Mouse (Mus musculus): ENCODE measurements around the gene Tomm20. TPM values are rescaled to one million over a fixed set of nuclear protein-coding genes. Genes with fewer than 3 reads are reported as not detected.

Gene Tomm20
- total and polyA plus RNA-seq, 3 experiments, result 133 to 1,504 (median 432) TPM

DNA sequence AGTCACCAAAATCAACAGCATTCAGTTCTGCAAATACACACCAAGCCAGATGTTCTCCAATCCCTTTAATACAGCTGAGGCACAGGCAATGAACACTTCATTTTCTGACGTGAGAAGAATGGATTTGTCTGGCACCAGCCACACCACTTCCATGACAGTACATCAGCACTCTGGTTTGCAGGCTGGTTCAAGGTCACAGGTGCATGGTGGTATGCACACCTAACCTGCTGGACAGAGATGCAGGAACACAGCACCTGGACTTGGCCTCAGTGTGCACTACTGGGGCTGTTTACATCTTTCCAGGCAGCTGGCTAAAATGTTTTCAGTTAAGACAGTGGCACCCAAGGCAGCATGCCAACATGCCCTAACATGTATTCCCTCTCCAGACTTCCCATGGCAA is 13.0 kb downstream of the Tomm20 start:
- no peaks in the 10 kb centered on the region for H3K9me3 ChIP-seq (replicated peaks)
- peaks cover 70% of the 10 kb centered on the region for H3K4me1 ChIP-seq (ENCODE audit: insufficient read depth, low read depth, low read length)
- no peak for ATAC-seq (ENCODE audit: extremely low read depth, insufficient number of reproducible peaks, low FRiP score, poor library complexity, severe bottlenecking)
- TF ChIP-seq CTCF (IDR thresholded peaks at IDR 0.05; ENCODE audit: low read depth, low read length) (no peak), GATA1 (IDR thresholded peaks at IDR 0.05; ENCODE audit: borderline replicate concordance, low read length) (no peak), POLR2AphosphoS5 (IDR thresholded peaks at IDR 0.05; ENCODE audit: insufficient replicate concordance, low read depth, low read length) (peak; percentile 71; the same call in 1 of the 2 replicates), GATA2 (IDR thresholded peaks at IDR 0.05; ENCODE audit: borderline replicate concordance, low read depth, low read length) (no peak)
- no peak overlapping the region; the same call in 1 of the 2 replicates for H3K4me3 ChIP-seq (ENCODE audit: low read depth, low read length)
- H3K27me3 ChIP-seq (ENCODE audit: insufficient read depth, low read length), result no peaks in the 10 kb centered on the region
- no peak for DNase-seq (ENCODE audit: low spot score)
- H3K36me3 ChIP-seq (replicated peaks), result peaks cover 94% of the 10 kb centered on the region

DNA sequence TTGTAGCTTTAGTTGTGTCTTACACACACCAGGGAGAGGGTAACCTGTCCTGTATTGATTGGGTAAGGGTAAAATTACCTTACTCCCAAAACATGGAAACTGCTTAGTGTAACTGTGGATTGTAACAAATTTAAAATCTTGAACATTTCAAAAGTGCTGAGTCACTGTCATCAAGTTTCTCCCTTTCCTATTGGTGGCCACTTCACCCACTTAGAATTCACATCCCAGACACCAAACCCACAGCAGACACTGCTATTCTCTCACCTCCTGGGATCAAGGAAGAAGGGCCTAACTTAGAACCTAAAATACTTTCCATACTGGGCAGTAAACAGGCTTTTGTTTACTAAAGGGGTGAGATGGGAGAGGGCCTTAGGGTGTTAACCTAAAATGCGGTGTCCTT is 13.4 kb downstream of the Tomm20 start:
- ATAC-seq (ENCODE audit: extremely low read depth, insufficient number of reproducible peaks, low FRiP score, poor library complexity, severe bottlenecking), result no peak
- Histone ChIP-seq H3K9me3 (replicated peaks) (no peaks in the 10 kb centered on the region), H3K36me3 (replicated peaks) (peaks cover 94% of the 10 kb centered on the region), H3K4me3 (ENCODE audit: low read depth, low read length) (no peak overlapping the region), H3K27me3 (ENCODE audit: insufficient read depth, low read length) (no peaks in the 10 kb centered on the region), H3K4me1 (ENCODE audit: insufficient read depth, low read depth, low read length) (peaks cover 70% of the 10 kb centered on the region)
- peak; percentile 34 for DNase-seq (ENCODE audit: low spot score)
- TF ChIP-seq GATA1 (IDR thresholded peaks at IDR 0.05; ENCODE audit: borderline replicate concordance, low read length) (no peak), CTCF (IDR thresholded peaks at IDR 0.05; ENCODE audit: low read depth, low read length) (no peak), TAL1 (conservative IDR thresholded peaks at IDR 0.05; ENCODE audit: low read depth, low read length) (no peak), POLR2AphosphoS5 (IDR thresholded peaks at IDR 0.05; ENCODE audit: insufficient replicate concordance, low read depth, low read length) (no peak), GATA2 (IDR thresholded peaks at IDR 0.05; ENCODE audit: borderline replicate concordance, low read depth, low read length) (no peak)

- no peak overlapping the region for H3K4me3 ChIP-seq (ENCODE audit: low read depth, low read length)
- DNase-seq (ENCODE audit: low spot score) (no peak), ATAC-seq (ENCODE audit: extremely low read depth, insufficient number of reproducible peaks, low FRiP score, poor library complexity, severe bottlenecking) (no peak)
- peaks cover 94% of the 10 kb centered on the region for H3K36me3 ChIP-seq (replicated peaks)
- no peak for TF ChIP-seq GATA2 (IDR thresholded peaks at IDR 0.05; ENCODE audit: borderline replicate concordance, low read depth, low read length)
- 0 out of 2 replicates have a peak, but pooled peaks have one; percentile 21 for TF ChIP-seq POLR2AphosphoS5 (IDR thresholded peaks at IDR 0.05; ENCODE audit: insufficient replicate concordance, low read depth, low read length)
- H3K4me1 ChIP-seq (ENCODE audit: insufficient read depth, low read depth, low read length), result peaks cover 68% of the 10 kb centered on the region
- no peaks in the 10 kb centered on the region for H3K27me3 ChIP-seq (ENCODE audit: insufficient read depth, low read length)
- no peaks in the 10 kb centered on the region for H3K9me3 ChIP-seq (replicated peaks)
Measured at GRCm38 (mm10) chr8:126931720-126932119, 13.9 kb downstream of the Tomm20 start.

DNA sequence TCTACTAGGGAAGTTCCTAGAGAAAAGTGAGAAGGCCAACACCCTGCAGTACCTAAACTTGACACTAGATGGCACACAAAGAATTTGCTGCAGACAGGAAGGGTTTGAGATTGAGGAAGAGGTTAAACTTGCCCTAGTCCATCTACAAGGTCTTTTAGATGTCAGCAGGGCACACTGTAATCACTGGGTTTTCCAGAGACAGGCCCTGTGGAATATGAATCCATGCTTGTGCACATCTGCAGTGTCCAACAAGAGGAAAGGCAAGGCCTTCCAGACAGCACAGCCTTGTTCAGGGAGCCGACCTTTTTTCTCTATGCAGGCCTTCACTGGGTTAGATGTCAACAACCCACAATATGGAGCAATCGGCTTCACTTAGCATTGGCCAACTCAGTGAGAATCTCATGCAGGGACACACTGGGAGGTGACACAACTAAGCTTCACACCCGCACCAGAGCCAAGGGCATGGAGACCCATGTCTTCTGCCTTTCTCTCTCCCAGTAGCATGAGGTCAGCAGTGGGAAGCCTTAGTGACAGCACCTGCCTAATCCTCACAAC is 16.0 kb downstream of the Tomm20 start:
- Histone ChIP-seq H3K4me1 (ENCODE audit: insufficient read depth, low read depth, low read length) (peaks cover 54% of the 10 kb centered on the region), H3K36me3 (replicated peaks) (peaks cover 95% of the 10 kb centered on the region), H3K9me3 (replicated peaks) (no peaks in the 10 kb centered on the region), H3K27me3 (ENCODE audit: insufficient read depth, low read length) (no peaks in the 10 kb centered on the region), H3K4me3 (ENCODE audit: low read depth, low read length) (no peak overlapping the region)
- ATAC-seq (ENCODE audit: extremely low read depth, insufficient number of reproducible peaks, low FRiP score, poor library complexity, severe bottlenecking) (0 out of 2 replicates have a peak, but pooled peaks have one; percentile 40), DNase-seq (ENCODE audit: low spot score) (peak; percentile 54)
- TF ChIP-seq POLR2AphosphoS5 (IDR thresholded peaks at IDR 0.05; ENCODE audit: insufficient replicate concordance, low read depth, low read length), result no peak
- TF ChIP-seq CTCF (IDR thresholded peaks at IDR 0.05; ENCODE audit: low read depth, low read length), result peak; percentile 91
- TF ChIP-seq GATA1 (IDR thresholded peaks at IDR 0.05; ENCODE audit: borderline replicate concordance, low read length), result no peak

GRCm38 (mm10) chr8:126928755-126929505 is 16.7 kb downstream of the Tomm20 start:
- Histone ChIP-seq H3K36me3 (replicated peaks) (peaks cover 98% of the 10 kb centered on the region), H3K9me3 (replicated peaks) (no peaks in the 10 kb centered on the region), H3K4me1 (ENCODE audit: insufficient read depth, low read depth, low read length) (peaks cover 50% of the 10 kb centered on the region), H3K27me3 (ENCODE audit: insufficient read depth, low read length) (no peaks in the 10 kb centered on the region), H3K4me3 (ENCODE audit: low read depth, low read length) (no peak overlapping the region)
- no peak for ATAC-seq (ENCODE audit: extremely low read depth, insufficient number of reproducible peaks, low FRiP score, poor library complexity, severe bottlenecking)
- TF ChIP-seq GATA1 (IDR thresholded peaks at IDR 0.05; ENCODE audit: borderline replicate concordance, low read length) (no peak), POLR2AphosphoS5 (IDR thresholded peaks at IDR 0.05; ENCODE audit: insufficient replicate concordance, low read depth, low read length) (peak; percentile 56; the same call in 1 of the 2 replicates)
- DNase-seq (ENCODE audit: low spot score), result no peak

DNA sequence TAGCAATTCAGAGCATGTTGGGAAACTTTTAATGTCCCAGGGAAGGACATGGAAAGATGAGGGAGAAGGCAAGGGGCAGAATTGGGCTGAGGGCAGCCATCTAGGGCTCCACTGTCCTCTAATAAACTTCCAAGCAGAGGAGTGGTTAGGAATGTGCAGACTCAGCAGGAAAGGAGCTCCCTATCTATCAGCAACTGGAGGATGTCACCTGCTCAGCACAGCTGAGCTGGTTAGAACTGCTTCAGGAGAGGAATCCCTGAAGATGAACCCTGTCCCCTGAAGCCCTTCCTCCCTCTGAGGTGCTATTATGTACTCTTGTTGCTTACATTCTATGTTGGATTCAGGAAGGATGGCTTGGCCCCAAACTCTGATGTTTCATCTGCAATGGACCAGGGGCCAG is 17.6 kb downstream of the Tomm20 start:
- Histone ChIP-seq H3K36me3 (replicated peaks) (peaks cover 96% of the 10 kb centered on the region), H3K27me3 (ENCODE audit: insufficient read depth, low read length) (no peaks in the 10 kb centered on the region), H3K4me1 (ENCODE audit: insufficient read depth, low read depth, low read length) (peaks cover 42% of the 10 kb centered on the region), H3K9me3 (replicated peaks) (no peaks in the 10 kb centered on the region), H3K4me3 (ENCODE audit: low read depth, low read length) (no peak overlapping the region)
- DNase-seq (ENCODE audit: low spot score) (no peak), ATAC-seq (ENCODE audit: extremely low read depth, insufficient number of reproducible peaks, low FRiP score, poor library complexity, severe bottlenecking) (no peak)
- no peak for TF ChIP-seq CTCF (IDR thresholded peaks at IDR 0.05; ENCODE audit: low read depth, low read length)
- TF ChIP-seq POLR2AphosphoS5 (IDR thresholded peaks at IDR 0.05; ENCODE audit: insufficient replicate concordance, low read depth, low read length), result no peak
- TF ChIP-seq GATA1 (IDR thresholded peaks at IDR 0.05; ENCODE audit: borderline replicate concordance, low read length), result no peak
- no peak for TF ChIP-seq GATA2 (IDR thresholded peaks at IDR 0.05; ENCODE audit: borderline replicate concordance, low read depth, low read length)
- no peak for TF ChIP-seq TAL1 (conservative IDR thresholded peaks at IDR 0.05; ENCODE audit: low read depth, low read length)
